Mouse (Mus musculus): ENCODE results near the gene Dpp9.

GRCm38 (mm10) chr17:56170636-56171035, 48.1 kb downstream of the Dpp9 start:
- TF ChIP-seq POLR2A (IDR thresholded peaks at IDR 0.05; ENCODE audit: low read depth, low read length): no peak
- no peak for TF ChIP-seq CTCF (IDR thresholded peaks at IDR 0.05; ENCODE audit: borderline replicate concordance, insufficient read depth, low read length)

Data from embryonic fibroblast, embryonic 13.5 days (primary cell).